Mouse (Mus musculus): ENCODE data around the gene Card14. TPM values are rescaled to one million over a fixed set of nuclear protein-coding genes. Genes with fewer than 3 reads are reported as not detected.

The Card14 gene
- polyA plus RNA-seq, 1 experiment from 2014 or later: not detected

- Histone ChIP-seq H3K4me1 (ENCODE audit: control insufficient read depth, insufficient read depth, low read length) (peaks cover 16% of the 10 kb centered on the region), H3K36me3 (ENCODE audit: control insufficient read depth, insufficient read depth, low read length) (peaks cover 27% of the 10 kb centered on the region), H3K9me3 (ENCODE audit: control insufficient read depth, low read length) (no peaks in the 10 kb centered on the region), H3K27ac (ENCODE audit: low read depth, low read length) (no peak overlapping the region), H3K4me2 (peak overlapping the region; percentile 89), H3K27me3 (ENCODE audit: control insufficient read depth, insufficient read depth, low read length) (no peaks in the 10 kb centered on the region), H3K4me3 (ENCODE audit: low read depth, low read length) (peak overlapping the region; percentile 93), H3K9ac (ENCODE audit: low read length) (peak overlapping the region; percentile 94)
- no peak for DNase-seq (ENCODE audit: low spot score, missing footprints)
- WGBS: 22% methylated on average over 7 of the region's 7 CpGs
- no peak for ATAC-seq (ENCODE audit: low FRiP score)
Observed at GRCm38 (mm10) chr11:119298917-119299316, 8.7 kb upstream of the Card14 start.

- H3K36me3 ChIP-seq (ENCODE audit: control insufficient read depth, insufficient read depth, low read length): peaks cover 20% of the 10 kb centered on the region
- H3K27ac ChIP-seq (ENCODE audit: low read depth, low read length): peak within 1 kb of the TSS; percentile 97
- H3K4me2 ChIP-seq: peak within 1 kb of the TSS; percentile 89
- H3K4me1 ChIP-seq (ENCODE audit: control insufficient read depth, insufficient read depth, low read length): peaks cover 16% of the 10 kb centered on the region
- H3K4me3 ChIP-seq (ENCODE audit: low read depth, low read length): peak within 1 kb of the TSS; percentile 93
- peak within 1 kb of the TSS; percentile 94 for H3K9ac ChIP-seq (ENCODE audit: low read length)
- WGBS: under 1% methylated on average over 89 of the region's 89 CpGs
- H3K9me3 ChIP-seq (ENCODE audit: control insufficient read depth, low read length): no peaks in the 10 kb centered on the region
- ATAC-seq (ENCODE audit: low FRiP score) (peak; percentile 96), DNase-seq (ENCODE audit: low spot score, missing footprints) (peak; percentile 100)
- no peaks in the 10 kb centered on the region for H3K27me3 ChIP-seq (ENCODE audit: control insufficient read depth, insufficient read depth, low read length)
Observed at GRCm38 (mm10) chr11:119299391-119300245, 8.0 kb upstream of the Card14 start, which contains the start of gene Eif4a3. Eif4a3 (minus strand) TSS chr11:119300089.

GRCm38 (mm10) chr11:119300246-119300935 lies 7.2 kb upstream of the Card14 start:
- 1% methylated on average over 31 of the region's 31 CpGs for WGBS
- ATAC-seq (ENCODE audit: low FRiP score) (0 out of 2 replicates have a peak, but pooled peaks have one; percentile 11), DNase-seq (ENCODE audit: low spot score, missing footprints) (no peak)
- H3K27me3 ChIP-seq (ENCODE audit: control insufficient read depth, insufficient read depth, low read length): no peaks in the 10 kb centered on the region
- peak overlapping the region; percentile 97 for H3K27ac ChIP-seq (ENCODE audit: low read depth, low read length)
- no peaks in the 10 kb centered on the region for H3K9me3 ChIP-seq (ENCODE audit: control insufficient read depth, low read length)
- peak overlapping the region; percentile 93 for H3K4me3 ChIP-seq (ENCODE audit: low read depth, low read length)
- peak overlapping the region; percentile 94 for H3K9ac ChIP-seq (ENCODE audit: low read length)
- peak overlapping the region; percentile 56 for H3K4me2 ChIP-seq
- peaks cover 16% of the 10 kb centered on the region for H3K4me1 ChIP-seq (ENCODE audit: control insufficient read depth, insufficient read depth, low read length)
- H3K36me3 ChIP-seq (ENCODE audit: control insufficient read depth, insufficient read depth, low read length): peaks cover 14% of the 10 kb centered on the region

GRCm38 (mm10) chr11:119300986-119301385 lies 6.6 kb upstream of the Card14 start:
- DNase-seq (ENCODE audit: low spot score, missing footprints) (no peak), ATAC-seq (ENCODE audit: low FRiP score) (no peak)
- WGBS: 33% methylated on average over 2 of the region's 2 CpGs
- H3K9me3 ChIP-seq (ENCODE audit: control insufficient read depth, low read length): no peaks in the 10 kb centered on the region
- H3K27me3 ChIP-seq (ENCODE audit: control insufficient read depth, insufficient read depth, low read length): no peaks in the 10 kb centered on the region
- peaks cover 8% of the 10 kb centered on the region for H3K36me3 ChIP-seq (ENCODE audit: control insufficient read depth, insufficient read depth, low read length)
- H3K4me3 ChIP-seq (ENCODE audit: low read depth, low read length): peak overlapping the region; percentile 93; the same call in 1 of the 2 replicates
- peaks cover 16% of the 10 kb centered on the region for H3K4me1 ChIP-seq (ENCODE audit: control insufficient read depth, insufficient read depth, low read length)
- H3K4me2 ChIP-seq: peak overlapping the region; percentile 56
- no peak overlapping the region for H3K27ac ChIP-seq (ENCODE audit: low read depth, low read length)
- peak overlapping the region; percentile 94; the same call in 1 of the 2 replicates for H3K9ac ChIP-seq (ENCODE audit: low read length)

- H3K27ac ChIP-seq (ENCODE audit: low read depth, low read length): no peak overlapping the region
- H3K36me3 ChIP-seq (ENCODE audit: control insufficient read depth, insufficient read depth, low read length): no peaks in the 10 kb centered on the region
- H3K9me3 ChIP-seq (ENCODE audit: control insufficient read depth, low read length): no peaks in the 10 kb centered on the region
- peak; percentile 92 for DNase-seq (ENCODE audit: low spot score, missing footprints)
- H3K4me2 ChIP-seq: no peak overlapping the region
- no peaks in the 10 kb centered on the region for H3K27me3 ChIP-seq (ENCODE audit: control insufficient read depth, insufficient read depth, low read length)
- H3K4me1 ChIP-seq (ENCODE audit: control insufficient read depth, insufficient read depth, low read length): peaks cover 6% of the 10 kb centered on the region
- WGBS: 44% methylated on average over 16 of the region's 16 CpGs
- no peak overlapping the region for H3K4me3 ChIP-seq (ENCODE audit: low read depth, low read length)
- H3K9ac ChIP-seq (ENCODE audit: low read length): no peak overlapping the region
- 0 out of 2 replicates have a peak, but pooled peaks have one; percentile 27 for ATAC-seq (ENCODE audit: low FRiP score)
Observed at GRCm38 (mm10) chr11:119304904-119305712, 2.5 kb upstream of the Card14 start.

GRCm38 (mm10) chr11:119306762-119307657 lies 558 bp upstream of the Card14 start:
- no peaks in the 10 kb centered on the region for H3K9me3 ChIP-seq (ENCODE audit: control insufficient read depth, low read length)
- 70% methylated on average over 13 of the region's 13 CpGs for WGBS
- ATAC-seq (ENCODE audit: low FRiP score) (no peak), DNase-seq (ENCODE audit: low spot score, missing footprints) (no peak)
- H3K27me3 ChIP-seq (ENCODE audit: control insufficient read depth, insufficient read depth, low read length): no peaks in the 10 kb centered on the region
- H3K4me3 ChIP-seq (ENCODE audit: low read depth, low read length): no peak overlapping the region
- H3K9ac ChIP-seq (ENCODE audit: low read length): no peak overlapping the region
- no peaks in the 10 kb centered on the region for H3K36me3 ChIP-seq (ENCODE audit: control insufficient read depth, insufficient read depth, low read length)
- H3K27ac ChIP-seq (ENCODE audit: low read depth, low read length): no peak overlapping the region
- H3K4me1 ChIP-seq (ENCODE audit: control insufficient read depth, insufficient read depth, low read length): no peaks in the 10 kb centered on the region
- no peak overlapping the region for H3K4me2 ChIP-seq

- 42% methylated on average over 11 of the region's 11 CpGs for WGBS
- no peak for DNase-seq (ENCODE audit: low spot score, missing footprints)
Observed at GRCm38 (mm10) chr11:119307916-119308315, 348 bp downstream of the Card14 start.

GRCm38 (mm10) chr11:119310621-119311020 lies 3.1 kb downstream of the Card14 start:
- H3K4me3 ChIP-seq (ENCODE audit: low read depth, low read length): no peak overlapping the region
- no peak overlapping the region for H3K4me2 ChIP-seq
- no peak overlapping the region for H3K27ac ChIP-seq (ENCODE audit: low read depth, low read length)
- ATAC-seq (ENCODE audit: low FRiP score) (no peak), DNase-seq (ENCODE audit: low spot score, missing footprints) (peak; percentile 41)
- H3K4me1 ChIP-seq (ENCODE audit: control insufficient read depth, insufficient read depth, low read length): no peaks in the 10 kb centered on the region
- H3K36me3 ChIP-seq (ENCODE audit: control insufficient read depth, insufficient read depth, low read length): no peaks in the 10 kb centered on the region
- no peaks in the 10 kb centered on the region for H3K27me3 ChIP-seq (ENCODE audit: control insufficient read depth, insufficient read depth, low read length)
- no peak overlapping the region for H3K9ac ChIP-seq (ENCODE audit: low read length)
- H3K9me3 ChIP-seq (ENCODE audit: control insufficient read depth, low read length): no peaks in the 10 kb centered on the region
- WGBS: 15% methylated on average over 10 of the region's 10 CpGs

More at GRCm38 (mm10) chr11:119307916-119308315, 348 bp downstream of the Card14 start:
- H3K27me3 ChIP-seq (ENCODE audit: control insufficient read depth, insufficient read depth, low read length): no peaks in the 10 kb centered on the region
- ATAC-seq (ENCODE audit: low FRiP score): no peak
- H3K36me3 ChIP-seq (ENCODE audit: control insufficient read depth, insufficient read depth, low read length): no peaks in the 10 kb centered on the region
- H3K4me2 ChIP-seq: no peak overlapping the region
- H3K9ac ChIP-seq (ENCODE audit: low read length): no peak overlapping the region
- no peaks in the 10 kb centered on the region for H3K4me1 ChIP-seq (ENCODE audit: control insufficient read depth, insufficient read depth, low read length)
- H3K27ac ChIP-seq (ENCODE audit: low read depth, low read length): no peak overlapping the region
- no peaks in the 10 kb centered on the region for H3K9me3 ChIP-seq (ENCODE audit: control insufficient read depth, low read length)
- H3K4me3 ChIP-seq (ENCODE audit: low read depth, low read length): no peak overlapping the region
